Mouse (Mus musculus): Measurements from ENCODE around the gene Uspl1.

DNA sequence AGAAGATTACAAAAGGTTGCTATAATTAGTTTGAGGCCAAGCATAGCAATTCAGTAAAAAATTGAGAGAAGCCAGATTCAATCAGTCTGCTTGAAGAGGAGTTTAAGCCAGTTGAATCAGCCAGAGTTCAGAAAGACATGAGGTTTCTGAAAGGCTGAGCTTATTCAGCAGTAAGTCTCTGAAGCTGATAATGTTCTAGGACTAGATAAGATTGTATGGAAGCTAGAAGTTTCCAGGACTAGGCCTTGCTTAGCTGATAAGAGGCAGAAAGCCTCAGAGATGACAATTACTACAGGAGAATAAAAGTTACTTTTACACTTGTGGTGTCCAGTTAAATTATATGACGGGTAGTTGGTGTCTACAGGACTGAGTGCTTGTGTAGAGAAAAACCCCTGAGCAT is 6.0 kb downstream of the Uspl1 start:
- TF ChIP-seq TCF12 (IDR thresholded peaks at IDR 0.05; ENCODE audit: insufficient read depth, poor library complexity, severe bottlenecking) (no peak), SRF (IDR thresholded peaks at IDR 0.05; ENCODE audit: control insufficient read depth, insufficient read length, low read depth) (no peak), E2F4 (IDR thresholded peaks at IDR 0.05; ENCODE audit: insufficient read depth) (no peak), POLR2A (IDR thresholded peaks at IDR 0.05; ENCODE audit: insufficient read length, low read depth) (no peak), MAX (IDR thresholded peaks at IDR 0.05; ENCODE audit: low read depth) (no peak)
